Mouse (Mus musculus) T-helper 2 cell (primary cell): ENCODE measurements at regions not wholly inside any gene's neighbourhood (a gene's known extent, or its start where the extent isn't known, plus 50 kb on each side); places are given as distances from the start of the nearest gene placed in this dataset.

Experiments
- in situ Hi-C: fragments of 300-600 bp; cut with MboI, MseI; formaldehyde crosslinking; loops from one replicate; pipeline ENCODE4 v1.15.1; 2025; ENCODE audit warnings: high pct_unique_total_duplicates

GRCm38 (mm10) chrX:164878336-164878735 is 101.8 kb downstream of the Mospd2 start:
- in situ Hi-C loops = no loop called here

GRCm38 (mm10) chrX:164840393-164840792 is 139.8 kb downstream of the Mospd2 start:
- in situ Hi-C loops = no loop called here

GRCm38 (mm10) chrX:164820906-164821305 is 159.3 kb downstream of the Mospd2 start:
- in situ Hi-C loops = no loop called here

GRCm38 (mm10) chrX:164787293-164787692 is 192.9 kb downstream of the Mospd2 start:
- in situ Hi-C loops = no loop called here

GRCm38 (mm10) chrX:164764919-164765318 is 215.3 kb downstream of the Mospd2 start:
- in situ Hi-C loops = loop anchor here (5.0 kb wide), 1 partner anchor 63 kb away; no protein-coding TSS in a partner anchor

- in situ Hi-C loops = loop anchor here (5.0 kb wide), 1 partner anchor 62 kb away; no protein-coding TSS in a partner anchor
Measured at GRCm38 (mm10) chrX:164763764-164764445, 216.3 kb downstream of the Mospd2 start.

GRCm38 (mm10) chrX:164745552-164746217 is 234.5 kb downstream of the Mospd2 start:
- in situ Hi-C loops = no loop called here
